Mouse (Mus musculus) stomach, postnatal 0 days (tissue): Measurements from ENCODE around the gene Metrn.

ENCODE experiments used
- CTCF ChIP-seq: IDR thresholded peaks from 2 replicates; pipeline ENCODE4 v1.5.1; 2016; ENCODE audit warnings: antibody characterized with exemption, low read depth, mild to moderate bottlenecking, moderate library complexity
- EP300 ChIP-seq: optimal IDR thresholded peaks from 2 replicates; pipeline ENCODE3; 2016; ENCODE audit warnings: antibody characterized with exemption

- TF ChIP-seq CTCF (no peak), EP300 (no peak)
These were observed 20.7 kb upstream of the Metrn start for GRCm38 (mm10) chr17:25817662-25818061.
